Mouse (Mus musculus) midbrain, embryonic 15.5 days (tissue): ENCODE measurements around the gene Etfrf1. TPM values are rescaled to one million over a fixed set of nuclear protein-coding genes. Genes with fewer than 3 reads are reported as not detected.
A peak's percentile ranks its signal among the peaks of the same experiment; 100 is the strongest.

ENCODE experiments used
- ATAC-seq: fragments of 200-750 bp; cut with Nextera tagmentation; replicated peaks from 2 replicates; pipeline ENCODE4 v1.8.0; 2017; ENCODE audit warnings: moderate TSS enrichment
- H3K27ac ChIP-seq: fragments of 300-500 bp; sonication (generic); 2 replicates; pipeline ENCODE4 v1.5.1; 2015; ENCODE audit warnings: mild to moderate bottlenecking, inconsistent platforms
- H3K27me3 ChIP-seq: fragments of 300-500 bp; sonication (generic); replicated peaks from 2 replicates; pipeline ENCODE4 v1.6.1; 2015; ENCODE audit warnings: inconsistent platforms
- H3K36me3 ChIP-seq: fragments of 300-500 bp; sonication (generic); replicated peaks from 2 replicates; pipeline ENCODE4 v1.6.1; 2015; ENCODE audit warnings: inconsistent platforms
- H3K4me1 ChIP-seq: fragments of 300-500 bp; sonication (generic); 2 replicates; pipeline ENCODE4 v1.6.1; 2015; ENCODE audit warnings: inconsistent platforms
- H3K4me2 ChIP-seq: fragments of 300-500 bp; sonication (generic); 2 replicates; pipeline ENCODE4 v1.6.1; 2015; ENCODE audit warnings: inconsistent platforms, mild to moderate bottlenecking, moderate library complexity
- H3K4me3 ChIP-seq: fragments of 300-500 bp; sonication (generic); 2 replicates; pipeline ENCODE4 v1.5.1; 2015; ENCODE audit warnings: mild to moderate bottlenecking, inconsistent platforms
- H3K9ac ChIP-seq: fragments of 300-500 bp; sonication (generic); 2 replicates; pipeline ENCODE4 v1.6.1; 2015; ENCODE audit warnings: mild to moderate bottlenecking, inconsistent platforms
- H3K9me3 ChIP-seq: fragments of 300-500 bp; sonication (generic); 2 replicates; pipeline ENCODE4 v1.6.1; 2016; ENCODE audit warnings: inconsistent platforms
- WGBS: fragments of 180-500 bp; shearing (Covaris S2); methylation state at CpG from one replicate; pipeline ENCODE4 v1.1.7; 2015; ENCODE audit warnings: mixed read lengths; 5-methylcytosine and 5-hydroxymethylcytosine counted together
- polyA plus RNA-seq: library from polyadenylated mRNA; unstranded; fragments of >200 nt; fragmentation: Nextera tagmentation; extraction: Ambion mirVana; gene quantifications from 2 replicates; pipeline ENCODE4 v1.2.1, GENCODE M21; 2015

Gene Etfrf1
- polyA plus RNA-seq = 24.2 and 26.4 TPM in 2 replicates

DNA sequence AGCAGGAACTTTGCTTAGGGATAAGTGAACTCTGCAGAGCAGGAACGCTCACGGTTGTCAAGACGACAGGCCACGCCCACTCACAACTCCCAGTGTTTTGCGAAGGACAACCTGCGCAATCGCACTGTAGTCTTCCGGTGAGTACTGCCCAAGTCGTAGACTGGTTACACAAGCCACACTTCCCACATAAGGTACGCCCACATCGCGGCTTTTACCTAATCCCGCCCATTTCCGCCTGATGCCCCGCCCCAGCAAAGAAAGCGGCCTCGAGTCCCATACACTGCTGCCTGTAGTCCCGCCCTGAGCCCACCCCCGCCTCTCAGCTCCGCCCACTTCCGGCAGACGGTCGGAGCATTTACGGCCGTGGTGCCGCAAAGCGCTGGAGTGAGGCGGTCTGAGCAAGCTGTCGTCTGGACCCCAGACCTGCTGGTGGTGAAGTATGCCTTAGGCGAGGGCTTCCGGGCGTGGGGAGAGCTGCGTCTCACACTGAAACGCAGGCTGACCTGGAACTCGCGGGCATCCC is at the start of gene Etfrf1, which contains the start of gene Casc1:
Etfrf1 (plus strand) TSS at position 319 of the 523 bp plus-strand sequence.
Casc1 (minus strand) TSS at position 190 of the 523 bp plus-strand sequence.
- Histone ChIP-seq H3K9ac (peak within 1 kb of the TSS; percentile 72), H3K27me3 (no peaks in the 10 kb centered on the region), H3K4me1 (peaks cover 17% of the 10 kb centered on the region), H3K4me3 (peak within 1 kb of the TSS; percentile 60), H3K36me3 (no peaks in the 10 kb centered on the region), H3K4me2 (peak within 1 kb of the TSS; percentile 60), H3K27ac (peak within 1 kb of the TSS; percentile 91), H3K9me3 (no peaks in the 10 kb centered on the region)
- ATAC-seq = peak; percentile 100
- under 1% methylated on average over 36 of the region's 36 CpGs for WGBS

DNA sequence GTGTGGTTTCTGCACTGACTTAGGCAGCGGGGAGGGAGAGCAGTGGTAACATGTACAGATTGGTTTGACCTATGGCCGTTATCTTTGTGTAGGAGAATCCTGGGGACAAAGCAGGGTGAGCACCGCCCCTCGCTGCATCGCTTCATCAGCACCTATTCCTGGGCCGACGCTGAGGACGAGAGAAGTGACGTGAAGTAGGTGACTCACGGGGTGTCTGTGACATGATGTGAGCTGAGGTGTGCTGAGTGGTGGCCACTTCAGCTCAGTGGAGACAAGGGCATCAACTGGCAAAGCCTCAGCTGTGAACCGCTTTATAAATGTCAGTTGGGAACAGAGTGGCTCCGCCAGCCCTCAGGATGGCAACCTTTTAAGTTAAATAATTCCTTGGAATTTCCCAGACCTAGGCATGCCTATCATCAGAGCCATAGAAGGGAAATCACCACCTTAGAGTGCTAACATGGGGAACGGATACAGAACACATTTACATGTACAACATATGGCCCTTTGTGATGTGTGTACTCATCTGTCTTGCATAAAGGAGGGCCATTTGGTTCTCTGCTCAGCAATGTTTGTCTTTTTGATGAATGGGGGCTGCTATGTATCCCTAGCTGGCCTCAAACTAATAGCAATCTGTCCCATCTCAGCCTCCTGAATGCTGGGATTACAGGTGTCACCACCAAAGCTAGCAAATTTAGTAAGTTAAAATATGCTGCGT is 38.9 kb upstream of the Etfrf1 start:
- no peaks in the 10 kb centered on the region for H3K36me3 ChIP-seq

DNA sequence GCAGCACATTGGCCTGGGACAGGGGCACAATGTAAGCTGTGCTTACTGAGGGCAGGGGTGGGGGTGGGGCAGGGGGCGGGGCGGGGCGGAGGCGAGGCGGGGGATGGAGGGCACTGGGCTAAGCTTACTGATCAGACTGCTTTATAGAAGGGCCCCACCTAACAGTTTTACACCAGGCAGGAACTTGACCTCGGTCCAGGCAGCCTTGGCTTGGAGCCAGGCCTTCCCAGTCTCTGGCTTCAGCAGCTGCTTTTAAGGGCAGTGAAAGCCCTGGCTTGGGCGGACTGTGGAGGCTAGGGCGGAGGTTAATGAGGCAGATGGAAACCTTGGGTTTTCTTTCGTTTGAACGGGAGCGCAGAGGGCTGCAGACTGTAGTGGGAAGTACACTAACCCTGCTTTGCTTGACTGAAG is 37.1 kb upstream of the Etfrf1 start:
- H3K27ac ChIP-seq = no peak overlapping the region
- 4% methylated on average over 11 of the region's 11 CpGs for WGBS
- no peak overlapping the region for H3K4me2 ChIP-seq
- no peaks in the 10 kb centered on the region for H3K36me3 ChIP-seq
- ATAC-seq = peak; percentile 67; the same call in 1 of the 2 replicates
- no peaks in the 10 kb centered on the region for H3K9me3 ChIP-seq
- H3K4me1 ChIP-seq = peaks cover 13% of the 10 kb centered on the region
- no peaks in the 10 kb centered on the region; the same call in 1 of the 2 replicates for H3K27me3 ChIP-seq
- no peak overlapping the region for H3K9ac ChIP-seq
- H3K4me3 ChIP-seq = no peak overlapping the region

More for the DNA sequence above, 38.9 kb upstream of the Etfrf1 start:
- Histone ChIP-seq H3K27me3 (no peaks in the 10 kb centered on the region; the same call in 1 of the 2 replicates), H3K9ac (no peak overlapping the region), H3K27ac (no peak overlapping the region), H3K4me1 (peaks cover 13% of the 10 kb centered on the region), H3K4me2 (no peak overlapping the region), H3K4me3 (no peak overlapping the region), H3K9me3 (no peaks in the 10 kb centered on the region)
- no peak for ATAC-seq
- WGBS = 76% methylated on average over 14 of the region's 14 CpGs

DNA sequence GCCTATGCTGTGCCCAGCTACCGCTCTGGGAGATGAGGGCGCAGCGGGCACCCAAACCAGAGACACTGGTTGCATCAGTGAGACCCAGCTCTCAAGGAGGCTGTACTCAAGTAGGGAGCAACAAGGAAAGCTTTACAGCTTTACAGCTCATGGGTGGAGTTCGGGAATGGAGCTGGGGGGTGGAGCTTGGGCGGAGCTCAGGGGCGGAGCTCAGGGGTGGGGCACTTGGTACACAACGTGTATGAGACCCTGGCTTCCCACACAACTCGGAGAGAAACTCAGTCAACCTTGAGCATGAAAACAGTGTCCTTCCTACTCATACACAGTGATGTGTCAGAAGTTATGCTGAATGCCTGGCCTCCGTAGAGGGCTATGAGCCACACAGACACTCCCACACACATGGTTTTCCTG is 35.4 kb upstream of the Etfrf1 start:
- Histone ChIP-seq H3K27ac (no peak overlapping the region), H3K9ac (no peak overlapping the region), H3K9me3 (no peaks in the 10 kb centered on the region), H3K36me3 (no peaks in the 10 kb centered on the region), H3K4me3 (no peak overlapping the region), H3K4me2 (no peak overlapping the region), H3K27me3 (no peaks in the 10 kb centered on the region; the same call in 1 of the 2 replicates), H3K4me1 (peaks cover 13% of the 10 kb centered on the region)
- no peak for ATAC-seq
- 34% methylated on average over 9 of the region's 9 CpGs for WGBS

DNA sequence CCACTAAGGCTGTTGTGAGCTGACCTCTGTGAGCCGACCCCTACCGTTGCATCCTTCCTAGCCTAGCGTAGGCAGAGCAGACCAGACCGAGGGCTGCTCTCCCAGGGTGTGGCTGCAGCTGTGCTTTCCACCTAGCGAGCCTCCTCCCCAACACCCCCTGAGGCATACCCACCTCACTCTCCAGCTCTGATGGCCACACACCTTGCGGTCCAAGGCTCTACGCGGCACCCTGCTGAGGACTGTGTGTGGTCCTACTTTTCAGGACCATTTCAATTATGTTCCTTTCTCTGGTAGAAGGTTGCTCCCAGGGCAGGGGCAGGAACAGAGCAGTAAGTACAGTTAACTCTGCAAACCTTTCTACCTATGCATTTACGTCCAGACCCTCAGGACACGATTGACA is 34.5 kb upstream of the Etfrf1 start:
- no peak for ATAC-seq
- no peak overlapping the region for H3K27ac ChIP-seq
- WGBS = 48% methylated on average over 10 of the region's 10 CpGs
- peaks cover 13% of the 10 kb centered on the region for H3K4me1 ChIP-seq
- H3K27me3 ChIP-seq = no peaks in the 10 kb centered on the region; the same call in 1 of the 2 replicates
- H3K4me2 ChIP-seq = no peak overlapping the region
- no peaks in the 10 kb centered on the region for H3K36me3 ChIP-seq
- H3K9ac ChIP-seq = no peak overlapping the region
- no peak overlapping the region for H3K4me3 ChIP-seq
- no peaks in the 10 kb centered on the region for H3K9me3 ChIP-seq

DNA sequence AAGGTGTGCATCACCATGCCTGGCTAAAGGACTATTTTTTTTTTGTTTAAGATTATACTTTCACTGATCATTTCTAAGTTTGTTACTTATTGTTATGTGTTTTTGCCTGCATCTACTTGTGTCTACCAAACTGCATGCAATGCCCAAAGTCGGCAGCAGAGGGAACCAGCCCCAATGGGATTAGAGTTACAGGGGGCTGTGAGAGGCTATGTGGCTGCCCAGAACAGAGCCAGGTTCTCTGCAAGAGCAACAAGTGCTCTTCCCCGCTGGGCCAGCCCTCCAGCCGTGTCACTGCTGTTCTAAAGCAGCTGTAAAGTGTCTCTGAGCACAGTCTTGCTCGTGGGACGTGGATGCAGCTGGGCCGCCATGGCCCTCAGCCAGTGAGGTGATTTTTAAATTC is 31.3 kb upstream of the Etfrf1 start:
- no peak overlapping the region for H3K4me3 ChIP-seq
- no peaks in the 10 kb centered on the region; the same call in 1 of the 2 replicates for H3K27me3 ChIP-seq
- no peak for ATAC-seq

DNA sequence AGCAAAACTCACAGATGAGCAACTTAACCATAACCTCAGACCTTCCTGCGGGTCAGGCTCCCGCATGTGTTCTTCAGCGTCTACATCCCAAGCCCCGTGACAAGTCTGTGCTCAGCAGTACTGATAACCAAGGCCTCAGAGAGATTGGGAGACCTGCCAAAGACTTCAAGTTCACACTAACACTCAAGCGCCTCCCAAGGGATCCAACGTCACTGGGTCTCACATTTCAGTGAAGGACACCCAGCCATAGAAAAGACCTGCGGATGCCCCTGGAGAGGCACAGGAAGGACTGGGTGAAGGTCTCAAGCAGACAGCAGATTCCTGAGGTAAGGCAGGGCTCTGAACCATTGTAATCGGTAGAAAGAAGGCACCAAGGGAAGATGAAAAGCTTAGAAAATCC is 28.9 kb upstream of the Etfrf1 start:
- 86% methylated on average over 8 of the region's 8 CpGs for WGBS
- Histone ChIP-seq H3K4me1 (no peaks in the 10 kb centered on the region), H3K27me3 (no peaks in the 10 kb centered on the region), H3K9ac (no peak overlapping the region), H3K27ac (no peak overlapping the region), H3K4me3 (no peak overlapping the region), H3K4me2 (no peak overlapping the region), H3K36me3 (no peaks in the 10 kb centered on the region), H3K9me3 (no peaks in the 10 kb centered on the region)
- no peak for ATAC-seq

More for the DNA sequence above, 31.3 kb upstream of the Etfrf1 start:
- Histone ChIP-seq H3K4me1 (peaks cover 3% of the 10 kb centered on the region), H3K9me3 (no peaks in the 10 kb centered on the region), H3K27ac (no peak overlapping the region), H3K9ac (no peak overlapping the region), H3K36me3 (no peaks in the 10 kb centered on the region), H3K4me2 (no peak overlapping the region)
- WGBS = 21% methylated on average over 6 of the region's 6 CpGs

DNA sequence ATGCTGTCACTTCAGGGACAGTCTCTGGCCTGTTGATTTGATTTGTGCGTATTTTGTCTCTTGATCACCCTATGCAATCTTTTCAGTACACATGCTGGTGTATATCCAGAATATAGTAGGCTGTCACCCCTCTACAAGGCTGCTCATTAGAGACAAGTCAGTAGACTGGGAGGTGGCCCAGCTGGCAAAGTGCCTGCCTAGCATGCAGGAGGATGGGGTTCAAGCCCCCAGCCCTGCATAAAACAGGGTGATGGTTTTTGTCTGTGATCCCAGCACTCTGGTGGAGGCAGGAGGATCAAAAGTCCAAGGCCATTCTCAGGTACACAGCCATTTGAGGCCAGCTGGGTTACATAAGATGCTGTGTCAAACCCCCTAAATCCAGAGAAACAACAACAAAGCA is 24.8 kb upstream of the Etfrf1 start:
- Histone ChIP-seq H3K27me3 (no peaks in the 10 kb centered on the region), H3K36me3 (no peaks in the 10 kb centered on the region), H3K9ac (no peak overlapping the region), H3K27ac (no peak overlapping the region), H3K4me1 (no peaks in the 10 kb centered on the region), H3K9me3 (no peaks in the 10 kb centered on the region), H3K4me3 (no peak overlapping the region), H3K4me2 (no peak overlapping the region)
- no peak for ATAC-seq
- 84% methylated on average over 1 of the region's 1 CpGs for WGBS

DNA sequence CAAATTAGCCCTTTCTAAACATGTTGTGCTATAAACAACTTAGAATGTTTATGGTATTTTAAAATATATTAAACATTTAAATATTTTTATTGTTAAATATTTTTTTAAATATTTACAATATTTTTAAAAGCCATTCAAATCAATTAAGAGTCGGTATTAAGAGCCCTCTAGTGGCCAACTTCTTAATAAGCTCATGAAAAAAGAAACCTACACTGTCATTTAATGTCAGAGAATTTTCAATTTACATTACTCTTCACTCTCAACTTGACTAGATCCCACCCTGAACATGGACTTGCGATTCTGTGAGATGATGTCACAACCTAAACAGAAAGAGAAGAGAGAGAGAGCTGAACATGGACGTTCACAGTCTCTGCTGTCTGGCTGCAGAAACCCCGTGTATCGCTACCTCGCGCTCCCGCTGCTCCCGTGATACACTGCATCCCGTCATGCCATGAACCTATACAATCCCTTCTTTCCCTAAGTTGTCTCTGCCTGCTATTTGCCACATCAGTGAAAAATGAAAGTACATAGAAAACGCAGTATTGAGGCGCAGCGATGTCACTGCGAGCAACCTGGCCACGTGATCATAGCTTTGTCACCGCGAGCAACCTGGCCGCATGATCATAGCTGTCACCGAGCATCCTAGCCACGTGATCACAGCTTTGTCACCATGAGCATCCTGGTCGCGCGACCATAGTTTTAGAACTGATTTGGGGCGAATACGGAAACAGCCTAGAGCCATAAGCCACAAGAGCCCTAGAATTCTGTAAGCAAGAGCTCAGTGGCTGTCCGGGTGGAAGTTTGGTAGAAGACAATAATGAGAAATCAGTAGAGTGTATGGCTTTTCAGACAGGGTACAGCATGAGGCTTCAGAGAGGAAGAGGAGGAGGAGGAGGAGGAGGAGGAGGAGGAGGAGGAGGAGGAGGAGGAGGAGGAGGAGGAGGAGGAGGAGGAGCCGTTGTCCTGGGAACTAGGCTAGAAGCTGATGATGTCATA is 23.5 kb upstream of the Etfrf1 start:
- Histone ChIP-seq H3K27ac (peak overlapping the region; percentile 83), H3K4me3 (peak overlapping the region; percentile 29), H3K4me1 (no peaks in the 10 kb centered on the region), H3K36me3 (no peaks in the 10 kb centered on the region), H3K9ac (no peak overlapping the region), H3K4me2 (peak overlapping the region; percentile 42), H3K27me3 (no peaks in the 10 kb centered on the region), H3K9me3 (no peaks in the 10 kb centered on the region)
- peak; percentile 88 for ATAC-seq
- WGBS = 58% methylated on average over 27 of the region's 27 CpGs

DNA sequence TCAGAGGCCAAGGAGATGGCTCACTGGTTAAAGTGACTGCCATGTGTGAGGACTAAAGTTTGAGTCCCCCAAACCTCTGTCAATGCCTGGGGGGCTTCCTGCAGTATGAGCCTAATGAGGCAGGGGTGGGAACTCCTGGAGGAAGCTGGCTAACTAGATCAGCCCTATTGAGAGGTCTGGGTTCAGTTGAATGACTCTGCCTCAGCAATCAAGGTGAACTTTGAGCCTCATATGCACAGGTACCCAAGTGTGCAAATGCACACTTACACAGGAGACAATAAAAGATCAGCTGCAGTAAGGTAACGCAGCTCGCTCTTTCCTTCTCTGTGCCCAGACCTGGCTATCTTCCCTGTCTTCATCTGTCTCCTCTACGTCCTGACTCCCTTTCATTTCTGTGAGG is 17.9 kb upstream of the Etfrf1 start:
- Histone ChIP-seq H3K4me1 (no peaks in the 10 kb centered on the region), H3K27ac (no peak overlapping the region), H3K9ac (no peak overlapping the region), H3K4me3 (no peak overlapping the region), H3K36me3 (no peaks in the 10 kb centered on the region), H3K4me2 (no peak overlapping the region), H3K27me3 (no peaks in the 10 kb centered on the region), H3K9me3 (no peaks in the 10 kb centered on the region)
- WGBS = 92% methylated on average over 3 of the region's 3 CpGs
- ATAC-seq = no peak

DNA sequence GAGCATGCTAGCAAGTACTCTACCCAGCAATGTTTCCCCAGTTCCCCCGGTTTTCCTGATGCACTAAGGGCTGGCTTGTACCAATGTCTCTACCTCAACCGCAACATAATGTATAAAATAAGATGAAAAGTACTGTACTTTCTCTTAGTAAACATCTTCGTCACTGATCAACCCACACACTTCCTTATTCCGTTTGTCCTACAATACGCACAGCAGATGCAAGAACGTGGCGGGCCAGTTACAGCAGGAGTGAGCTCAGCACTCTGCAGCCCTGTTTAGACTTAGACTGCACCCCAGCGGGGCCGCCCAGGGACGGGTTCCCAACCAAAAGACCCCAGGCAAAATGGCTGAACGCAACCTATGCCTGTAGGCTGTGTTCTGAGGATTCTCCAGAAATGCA is 17.5 kb upstream of the Etfrf1 start:
- 80% methylated on average over 11 of the region's 11 CpGs for WGBS
- H3K9ac ChIP-seq = no peak overlapping the region
- no peaks in the 10 kb centered on the region for H3K4me1 ChIP-seq

More for the DNA sequence above, 17.5 kb upstream of the Etfrf1 start:
- no peaks in the 10 kb centered on the region for H3K9me3 ChIP-seq
- H3K27me3 ChIP-seq = no peaks in the 10 kb centered on the region
- no peak overlapping the region for H3K4me2 ChIP-seq
- no peak overlapping the region for H3K27ac ChIP-seq
- ATAC-seq = no peak
- H3K4me3 ChIP-seq = no peak overlapping the region
- no peaks in the 10 kb centered on the region for H3K36me3 ChIP-seq
